Mouse (Mus musculus) forebrain, embryonic 16.5 days (tissue): ENCODE results near the gene Cwf19l1. TPM values are rescaled to one million over a fixed set of nuclear protein-coding genes. Genes with fewer than 3 reads are reported as not detected.

ENCODE experiments used
- ATAC-seq: fragments of 200-750 bp; cut with Nextera tagmentation; 2 replicates; pipeline ENCODE4 v1.8.0; 2017; ENCODE audit warnings: mild to moderate bottlenecking, moderate library complexity
- H3K27ac ChIP-seq: fragments of 300-500 bp; sonication (generic); 2 replicates; pipeline ENCODE4 v1.5.1; 2014; ENCODE audit warnings: low read length, control low read depth
- H3K27me3 ChIP-seq: fragments of 300-500 bp; sonication (generic); replicated peaks from 2 replicates; pipeline ENCODE4 v1.6.1; 2014; ENCODE audit warnings: low read length; ENCODE audit not compliant: control insufficient read depth, insufficient read depth
- H3K36me3 ChIP-seq: fragments of 300-500 bp; sonication (generic); 2 replicates; pipeline ENCODE4 v1.6.1; 2014; ENCODE audit not compliant: control insufficient read depth, insufficient read depth
- H3K4me1 ChIP-seq: fragments of 300-500 bp; sonication (generic); replicated peaks from 2 replicates; pipeline ENCODE4 v1.6.1; 2014; ENCODE audit warnings: low read length; ENCODE audit not compliant: control insufficient read depth, insufficient read depth
- H3K4me2 ChIP-seq: fragments of 300-500 bp; sonication (generic); 2 replicates; pipeline ENCODE4 v1.6.1; 2014; ENCODE audit warnings: mild to moderate bottlenecking, low read length, control low read depth
- H3K4me3 ChIP-seq: fragments of 300-500 bp; sonication (generic); replicated peaks from 2 replicates; pipeline ENCODE4 v1.5.1; 2014; ENCODE audit warnings: mild to moderate bottlenecking, low read length, control low read depth
- H3K9ac ChIP-seq: fragments of 300-500 bp; sonication (generic); replicated peaks from 2 replicates; pipeline ENCODE4 v1.6.1; 2014; ENCODE audit warnings: low read depth, low read length, control low read depth
- H3K9me3 ChIP-seq: fragments of 300-500 bp; sonication (generic); 2 replicates; pipeline ENCODE4 v1.6.1; 2016; ENCODE audit warnings: low read length; ENCODE audit not compliant: control insufficient read depth
- WGBS: fragments of 180-500 bp; shearing (Covaris S2); extraction: QIAGEN DNeasy Blood & Tissue Kit; methylation state at CpG from one replicate; pipeline ENCODE4 v1.1.7; 2014; 5-methylcytosine and 5-hydroxymethylcytosine counted together
- polyA plus RNA-seq: library from polyadenylated mRNA; unstranded; fragments of >200 nt; fragmentation: Nextera tagmentation; extraction: Ambion mirVana; gene quantifications from 2 replicates; pipeline ENCODE4 v1.2.1, GENCODE M21; 2015

Cwf19l1 gene
- polyA plus RNA-seq, 1 experiment from 2014 or later = 39.7 TPM

DNA sequence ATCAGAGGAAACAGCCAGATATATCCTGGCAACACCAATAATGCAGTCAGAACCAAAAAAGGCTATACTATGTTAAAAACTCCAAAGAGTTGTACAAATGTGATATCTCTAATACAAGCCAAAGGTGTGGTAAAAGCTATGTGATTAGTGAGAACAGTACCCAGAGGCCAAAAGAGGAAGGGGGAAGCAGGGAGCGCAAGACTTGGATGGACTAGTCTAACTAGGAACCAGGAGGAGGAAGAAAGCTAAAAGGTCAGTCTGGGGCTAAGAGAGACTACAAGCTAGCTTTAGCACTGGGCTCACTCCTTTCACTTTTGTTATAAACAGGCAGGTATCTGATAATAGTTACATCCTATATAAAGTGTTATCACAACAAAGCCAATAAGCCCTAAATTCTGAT lies 31.3 kb downstream of the Cwf19l1 start:
- no peak overlapping the region for H3K4me2 ChIP-seq
- H3K9me3 ChIP-seq = no peaks in the 10 kb centered on the region
- H3K27ac ChIP-seq = no peak overlapping the region
- no peaks in the 10 kb centered on the region for H3K27me3 ChIP-seq
- ATAC-seq = no peak
- 89% methylated on average over 1 of the region's 1 CpGs for WGBS
- H3K4me3 ChIP-seq = no peak overlapping the region
- H3K4me1 ChIP-seq = peaks cover 21% of the 10 kb centered on the region
- no peak overlapping the region for H3K9ac ChIP-seq
- H3K36me3 ChIP-seq = 0 out of 2 replicates have a peak, but pooled peaks cover 2% of the 10 kb centered on the region

DNA sequence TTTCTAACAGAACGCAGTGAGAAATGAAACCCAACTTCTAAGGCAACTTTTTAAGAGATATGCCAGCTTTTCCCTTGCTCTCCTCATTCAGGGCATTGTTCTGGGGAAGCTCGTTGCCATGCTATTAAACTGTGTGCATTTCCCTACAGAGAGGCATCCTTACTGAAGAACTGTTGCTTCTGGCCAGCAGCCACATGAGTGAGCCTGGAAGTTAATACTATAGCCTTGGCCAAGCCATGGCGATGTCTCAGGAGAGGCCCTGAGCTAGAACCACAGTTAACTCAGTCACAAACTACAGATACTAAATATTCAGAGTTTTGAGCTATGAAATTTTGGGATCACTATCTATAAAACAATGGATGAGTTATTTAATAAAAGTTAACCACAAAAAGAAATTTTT lies 32.7 kb downstream of the Cwf19l1 start:
- WGBS = 79% methylated on average over 3 of the region's 3 CpGs
- 0 out of 2 replicates have a peak, but pooled peaks cover 2% of the 10 kb centered on the region for H3K36me3 ChIP-seq
- H3K4me3 ChIP-seq = no peak overlapping the region
- no peaks in the 10 kb centered on the region for H3K27me3 ChIP-seq
- H3K9me3 ChIP-seq = no peaks in the 10 kb centered on the region
- H3K4me2 ChIP-seq = no peak overlapping the region
- no peak overlapping the region for H3K27ac ChIP-seq
- H3K4me1 ChIP-seq = peaks cover 19% of the 10 kb centered on the region
- H3K9ac ChIP-seq = no peak overlapping the region
- ATAC-seq = no peak

GRCm38 (mm10) chr19:44100840-44101239 lies 34.8 kb downstream of the Cwf19l1 start:
- ATAC-seq = no peak
- H3K27me3 ChIP-seq = no peaks in the 10 kb centered on the region
- peaks cover 15% of the 10 kb centered on the region for H3K36me3 ChIP-seq
- H3K4me2 ChIP-seq = no peak overlapping the region
- no peak overlapping the region for H3K4me3 ChIP-seq
- no peak overlapping the region for H3K27ac ChIP-seq
- H3K9me3 ChIP-seq = no peaks in the 10 kb centered on the region
- no peak overlapping the region for H3K9ac ChIP-seq
- H3K4me1 ChIP-seq = peaks cover 7% of the 10 kb centered on the region

- H3K4me3 ChIP-seq = no peak overlapping the region
- H3K4me2 ChIP-seq = no peak overlapping the region
- no peaks in the 10 kb centered on the region for H3K27me3 ChIP-seq
- H3K27ac ChIP-seq = no peak overlapping the region
- no peak for ATAC-seq
- no peaks in the 10 kb centered on the region for H3K4me1 ChIP-seq
- H3K36me3 ChIP-seq = peaks cover 21% of the 10 kb centered on the region
- H3K9me3 ChIP-seq = no peaks in the 10 kb centered on the region
- 13% methylated on average over 3 of the region's 3 CpGs for WGBS
- H3K9ac ChIP-seq = no peak overlapping the region
Measured at GRCm38 (mm10) chr19:44086278-44086677, 49.4 kb downstream of the Cwf19l1 start.

- Histone ChIP-seq H3K9me3 (no peaks in the 10 kb centered on the region), H3K4me1 (no peaks in the 10 kb centered on the region), H3K27ac (no peak overlapping the region), H3K4me3 (no peak overlapping the region), H3K9ac (no peak overlapping the region), H3K36me3 (peaks cover 16% of the 10 kb centered on the region), H3K27me3 (no peaks in the 10 kb centered on the region), H3K4me2 (no peak overlapping the region)
- WGBS = 89% methylated on average over 2 of the region's 2 CpGs
- ATAC-seq = no peak
Measured at GRCm38 (mm10) chr19:44080920-44081319, 54.8 kb downstream of the Cwf19l1 start.

GRCm38 (mm10) chr19:44080023-44080422 lies 55.7 kb downstream of the Cwf19l1 start:
- H3K4me1 ChIP-seq = no peaks in the 10 kb centered on the region
- no peak overlapping the region for H3K27ac ChIP-seq
- peaks cover 17% of the 10 kb centered on the region for H3K36me3 ChIP-seq
- no peak for ATAC-seq
- H3K4me2 ChIP-seq = no peak overlapping the region
- WGBS = 92% methylated on average over 2 of the region's 2 CpGs
- no peaks in the 10 kb centered on the region for H3K27me3 ChIP-seq
- H3K9me3 ChIP-seq = no peaks in the 10 kb centered on the region
- no peak overlapping the region for H3K4me3 ChIP-seq
- H3K9ac ChIP-seq = no peak overlapping the region

GRCm38 (mm10) chr19:44077024-44077423 lies 58.7 kb downstream of the Cwf19l1 start:
- Histone ChIP-seq H3K27ac (no peak overlapping the region), H3K9me3 (no peaks in the 10 kb centered on the region), H3K4me1 (no peaks in the 10 kb centered on the region), H3K9ac (no peak overlapping the region), H3K4me3 (no peak overlapping the region), H3K36me3 (peaks cover 13% of the 10 kb centered on the region), H3K27me3 (no peaks in the 10 kb centered on the region), H3K4me2 (no peak overlapping the region)
- no peak for ATAC-seq
- WGBS = 93% methylated on average over 4 of the region's 4 CpGs

DNA sequence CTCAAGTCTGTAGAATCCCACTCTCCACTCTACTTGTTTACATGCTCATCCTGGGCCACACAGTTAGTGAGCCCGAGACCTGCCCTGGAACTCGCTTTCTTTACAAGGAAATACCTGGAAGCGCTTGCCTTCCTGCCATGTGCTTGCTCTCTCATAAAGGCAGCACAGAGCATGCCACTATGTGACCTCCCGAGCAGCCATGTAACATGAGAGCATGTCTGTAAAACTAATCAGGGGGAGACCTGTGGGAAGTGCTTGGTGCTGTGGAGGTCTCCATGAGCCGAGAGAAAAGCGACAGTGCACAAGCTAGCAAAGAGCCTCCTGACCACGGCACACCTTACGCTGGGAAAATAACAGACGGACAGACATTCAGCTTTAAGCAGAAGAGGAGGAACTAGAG lies 59.2 kb downstream of the Cwf19l1 start:
- Histone ChIP-seq H3K27me3 (no peaks in the 10 kb centered on the region), H3K4me1 (no peaks in the 10 kb centered on the region), H3K9me3 (no peaks in the 10 kb centered on the region), H3K36me3 (peaks cover 13% of the 10 kb centered on the region), H3K4me3 (no peak overlapping the region), H3K9ac (no peak overlapping the region), H3K27ac (no peak overlapping the region), H3K4me2 (no peak overlapping the region)
- no peak for ATAC-seq
- 94% methylated on average over 9 of the region's 9 CpGs for WGBS

- H3K36me3 ChIP-seq = peaks cover 13% of the 10 kb centered on the region
- no peak for ATAC-seq
- H3K9me3 ChIP-seq = no peaks in the 10 kb centered on the region
- 83% methylated on average over 11 of the region's 11 CpGs for WGBS
- H3K4me1 ChIP-seq = peaks cover under 1% of the 10 kb centered on the region
- no peak overlapping the region for H3K4me2 ChIP-seq
- no peak overlapping the region for H3K27ac ChIP-seq
- no peak overlapping the region for H3K9ac ChIP-seq
- H3K4me3 ChIP-seq = no peak overlapping the region
- no peaks in the 10 kb centered on the region for H3K27me3 ChIP-seq
Measured at GRCm38 (mm10) chr19:44074986-44075385, 60.7 kb downstream of the Cwf19l1 start.

- H3K36me3 ChIP-seq = peaks cover 5% of the 10 kb centered on the region; the same call in 1 of the 2 replicates
- ATAC-seq = no peak
- no peaks in the 10 kb centered on the region for H3K27me3 ChIP-seq
- H3K27ac ChIP-seq = no peak overlapping the region
- no peak overlapping the region for H3K4me2 ChIP-seq
- H3K4me3 ChIP-seq = no peak overlapping the region
- H3K4me1 ChIP-seq = peaks cover 18% of the 10 kb centered on the region
- WGBS = 57% methylated on average over 5 of the region's 5 CpGs
- no peaks in the 10 kb centered on the region for H3K9me3 ChIP-seq
- H3K9ac ChIP-seq = no peak overlapping the region
Measured at GRCm38 (mm10) chr19:44071166-44071565, 64.5 kb downstream of the Cwf19l1 start.
